Mouse (Mus musculus) heart, embryonic 13.5 days (tissue): ENCODE measurements around the gene Gm28048. TPM values are rescaled to one million over a fixed set of nuclear protein-coding genes. Genes with fewer than 3 reads are reported as not detected.

Experiments
- ATAC-seq: fragments of 200-750 bp; cut with Nextera tagmentation; 2 replicates; pipeline ENCODE4 v1.8.0; 2017; ENCODE audit warnings: moderate TSS enrichment; ENCODE audit not compliant: insufficient number of reproducible peaks, low FRiP score, low TSS enrichment; ENCODE audit errors: extremely low read depth
- H3K27ac ChIP-seq: fragments of 300-500 bp; sonication (generic); replicated peaks from 2 replicates; pipeline ENCODE4 v1.5.1; 2015; ENCODE audit warnings: moderate library complexity, mild to moderate bottlenecking, inconsistent platforms
- H3K27me3 ChIP-seq: fragments of 300-500 bp; sonication (generic); replicated peaks from 2 replicates; pipeline ENCODE4 v1.6.1; 2015; ENCODE audit warnings: mild to moderate bottlenecking, inconsistent platforms
- H3K36me3 ChIP-seq: fragments of 300-500 bp; sonication (generic); 2 replicates; pipeline ENCODE4 v1.6.1; 2015; ENCODE audit warnings: mild to moderate bottlenecking, inconsistent platforms
- H3K4me1 ChIP-seq: fragments of 300-500 bp; sonication (generic); 2 replicates; pipeline ENCODE4 v1.6.1; 2015; ENCODE audit warnings: inconsistent platforms
- H3K4me2 ChIP-seq: fragments of 300-500 bp; sonication (generic); 2 replicates; pipeline ENCODE4 v1.6.1; 2015; ENCODE audit warnings: inconsistent platforms, mild to moderate bottlenecking, moderate library complexity
- H3K4me3 ChIP-seq: fragments of 300-500 bp; sonication (generic); 2 replicates; pipeline ENCODE4 v1.5.1; 2015; ENCODE audit warnings: moderate library complexity, mild to moderate bottlenecking, inconsistent platforms
- H3K9ac ChIP-seq: fragments of 300-500 bp; sonication (generic); 2 replicates; pipeline ENCODE4 v1.6.1; 2015; ENCODE audit warnings: inconsistent platforms, mild to moderate bottlenecking, moderate library complexity
- H3K9me3 ChIP-seq: fragments of 300-500 bp; sonication (generic); 2 replicates; pipeline ENCODE4 v1.6.1; 2016; ENCODE audit warnings: inconsistent platforms
- WGBS: fragments of 180-500 bp; shearing (Covaris S2); methylation state at CpG from one replicate; pipeline ENCODE4 v1.1.7; 2015; ENCODE audit warnings: mixed read lengths; 5-methylcytosine and 5-hydroxymethylcytosine counted together
- polyA plus RNA-seq: library from polyadenylated mRNA; unstranded; fragments of >200 nt; fragmentation: Nextera tagmentation; extraction: Ambion mirVana; gene quantifications from 2 replicates; pipeline ENCODE4 v1.2.1, GENCODE M21; 2015

Gene Gm28048
- polyA plus RNA-seq, 1 experiment from 2014 or later, result 7.8 TPM

- no peak for ATAC-seq
- Histone ChIP-seq H3K9ac (no peak overlapping the region), H3K27ac (no peak overlapping the region), H3K4me1 (peaks cover 81% of the 10 kb centered on the region), H3K27me3 (no peaks in the 10 kb centered on the region), H3K36me3 (no peaks in the 10 kb centered on the region), H3K4me2 (no peak overlapping the region), H3K9me3 (no peaks in the 10 kb centered on the region), H3K4me3 (no peak overlapping the region)
- whole genome bisulfite sequencing, result 39% methylated on average over 8 of the region's 8 CpGs
Measured at GRCm38 (mm10) chr11:22846960-22847731, 134.7 kb downstream of the Gm28048 start.

DNA sequence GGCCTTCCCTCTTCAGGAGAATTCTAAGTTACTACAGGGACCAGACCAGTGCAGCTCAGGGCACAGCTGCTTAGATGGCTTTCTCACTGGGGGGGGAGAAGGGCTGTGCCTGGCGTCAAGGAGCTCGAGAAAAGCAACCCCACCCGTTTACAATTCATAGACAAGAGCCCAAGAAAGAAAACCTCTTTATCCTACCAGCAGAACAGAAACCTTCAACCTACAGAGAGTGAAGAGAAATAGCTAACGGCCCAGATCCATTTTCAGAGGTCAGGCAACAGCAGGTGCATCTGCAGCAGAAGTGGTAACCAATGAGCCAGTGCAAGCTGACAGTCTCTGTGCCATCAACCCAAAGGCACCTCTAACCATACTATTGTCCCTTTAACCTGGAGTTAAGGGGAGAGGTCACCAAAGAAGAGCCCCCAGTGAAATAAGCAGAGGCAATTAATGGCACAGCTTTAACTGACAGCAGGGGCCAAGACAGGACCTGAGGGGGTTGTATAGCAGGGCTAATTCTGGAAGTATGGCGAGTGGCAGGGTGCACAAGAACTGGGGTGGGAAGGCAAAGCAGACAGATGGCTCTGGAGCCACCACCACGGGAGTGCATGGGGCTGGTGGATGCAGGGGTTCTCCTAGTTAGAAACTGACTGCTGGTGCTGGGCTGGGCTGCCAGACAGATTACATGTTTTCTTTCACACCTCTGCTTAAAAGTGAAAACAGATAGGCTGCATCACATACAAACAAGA lies 135.6 kb downstream of the Gm28048 start:
- ATAC-seq, result no peak

GRCm38 (mm10) chr11:22844754-22845718 lies 136.9 kb downstream of the Gm28048 start:
- peaks cover 68% of the 10 kb centered on the region for H3K4me1 ChIP-seq
- no peaks in the 10 kb centered on the region for H3K36me3 ChIP-seq
- H3K4me2 ChIP-seq, result no peak overlapping the region
- no peak for ATAC-seq
- H3K27ac ChIP-seq, result no peak overlapping the region
- no peak overlapping the region for H3K4me3 ChIP-seq
- no peaks in the 10 kb centered on the region for H3K9me3 ChIP-seq
- no peaks in the 10 kb centered on the region for H3K27me3 ChIP-seq
- no peak overlapping the region for H3K9ac ChIP-seq
- WGBS, result 56% methylated on average over 4 of the region's 4 CpGs

More for the DNA sequence above, 135.6 kb downstream of the Gm28048 start:
- WGBS, result 64% methylated on average over 6 of the region's 6 CpGs
- Histone ChIP-seq H3K9me3 (no peaks in the 10 kb centered on the region), H3K4me1 (peaks cover 79% of the 10 kb centered on the region), H3K36me3 (no peaks in the 10 kb centered on the region), H3K4me3 (no peak overlapping the region), H3K27me3 (no peaks in the 10 kb centered on the region), H3K9ac (no peak overlapping the region), H3K27ac (no peak overlapping the region), H3K4me2 (no peak overlapping the region)

- H3K27ac ChIP-seq, result no peak overlapping the region
- H3K27me3 ChIP-seq, result no peaks in the 10 kb centered on the region
- no peaks in the 10 kb centered on the region for H3K9me3 ChIP-seq
- H3K4me2 ChIP-seq, result no peak overlapping the region
- peaks cover 8% of the 10 kb centered on the region for H3K36me3 ChIP-seq
- no peak overlapping the region; the same call in 1 of the 2 replicates for H3K9ac ChIP-seq
- H3K4me3 ChIP-seq, result no peak overlapping the region
- WGBS, result 70% methylated on average over 3 of the region's 3 CpGs
- peaks cover 30% of the 10 kb centered on the region for H3K4me1 ChIP-seq
- ATAC-seq, result no peak
Measured at GRCm38 (mm10) chr11:22839456-22839855, 142.4 kb downstream of the Gm28048 start.

DNA sequence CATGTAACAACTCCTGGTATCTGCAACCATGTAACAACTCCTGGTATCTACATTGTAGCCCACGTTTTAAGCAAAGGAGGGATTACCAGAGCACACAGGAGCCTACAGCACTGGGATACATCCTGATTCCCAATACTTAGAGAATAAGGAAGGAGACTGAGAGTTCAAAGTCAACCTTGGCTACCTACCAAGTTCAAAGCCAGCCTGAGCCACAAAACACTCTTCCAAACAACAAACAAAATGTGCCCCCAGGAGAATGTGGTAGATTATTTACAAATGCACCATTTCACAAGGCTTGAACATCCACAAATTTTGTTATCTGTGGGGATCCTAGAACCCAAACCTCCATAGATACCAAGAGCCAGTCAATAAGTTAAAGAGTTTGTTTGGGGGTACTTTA lies 143.5 kb downstream of the Gm28048 start:
- no peak overlapping the region for H3K27ac ChIP-seq
- no peak overlapping the region for H3K4me3 ChIP-seq
- H3K36me3 ChIP-seq, result peaks cover 14% of the 10 kb centered on the region
- no peak for ATAC-seq
- peaks cover 21% of the 10 kb centered on the region; the same call in 1 of the 2 replicates for H3K4me1 ChIP-seq
- 41% methylated on average over 1 of the region's 1 CpGs for WGBS
- no peaks in the 10 kb centered on the region for H3K27me3 ChIP-seq
- H3K9ac ChIP-seq, result no peak overlapping the region
- no peak overlapping the region for H3K4me2 ChIP-seq
- no peaks in the 10 kb centered on the region for H3K9me3 ChIP-seq

DNA sequence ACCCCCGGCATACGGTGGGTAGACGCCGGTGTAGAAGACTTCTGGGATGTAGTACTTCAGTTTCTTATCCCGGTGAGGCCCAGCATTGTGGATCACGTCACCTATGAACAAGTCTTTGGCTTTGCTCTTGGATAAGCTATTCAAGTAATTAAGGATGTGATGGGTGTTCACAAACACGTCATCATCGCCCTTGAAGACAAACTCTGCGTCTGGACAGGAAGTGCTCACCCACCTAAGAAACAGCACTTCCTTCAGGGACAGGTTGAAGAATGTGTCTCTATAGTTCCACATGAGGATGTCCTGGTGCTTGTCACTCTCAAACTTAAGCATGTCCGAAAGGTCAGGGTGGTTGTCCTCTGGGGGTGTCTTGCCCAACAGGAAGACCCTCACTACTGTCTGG lies 145.6 kb downstream of the Gm28048 start:
- peaks cover 15% of the 10 kb centered on the region; the same call in 1 of the 2 replicates for H3K4me1 ChIP-seq
- no peaks in the 10 kb centered on the region for H3K9me3 ChIP-seq
- H3K4me2 ChIP-seq, result no peak overlapping the region
- no peaks in the 10 kb centered on the region for H3K27me3 ChIP-seq
- 88% methylated on average over 10 of the region's 10 CpGs for WGBS
- ATAC-seq, result no peak
- no peak overlapping the region for H3K27ac ChIP-seq
- no peak overlapping the region for H3K4me3 ChIP-seq
- H3K9ac ChIP-seq, result no peak overlapping the region
- H3K36me3 ChIP-seq, result peaks cover 14% of the 10 kb centered on the region

DNA sequence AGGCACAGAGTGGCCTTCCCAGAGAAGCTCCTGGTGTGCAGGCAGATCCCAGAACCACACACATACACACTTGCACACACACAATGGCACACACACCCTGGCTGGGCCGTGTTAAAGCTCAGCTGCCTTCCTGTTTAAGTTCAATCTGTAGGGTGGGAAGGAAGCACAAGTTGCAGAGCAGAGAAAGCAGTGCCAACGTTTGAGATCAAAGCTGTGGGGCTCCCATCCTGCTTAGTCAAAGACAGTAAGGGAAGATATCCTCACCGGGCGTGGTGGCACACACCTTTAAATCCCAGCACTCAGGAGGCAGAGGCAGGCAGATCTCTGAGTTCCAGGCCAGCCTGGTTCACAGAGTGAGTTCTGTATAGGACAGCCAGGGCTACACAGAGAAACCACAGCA lies 149.3 kb downstream of the Gm28048 start:
- 73% methylated on average over 4 of the region's 4 CpGs for WGBS
- H3K4me3 ChIP-seq, result no peak overlapping the region
- H3K4me2 ChIP-seq, result no peak overlapping the region
- H3K9ac ChIP-seq, result no peak overlapping the region
- H3K4me1 ChIP-seq, result peaks cover 21% of the 10 kb centered on the region
- H3K27me3 ChIP-seq, result no peaks in the 10 kb centered on the region
- peaks cover 14% of the 10 kb centered on the region for H3K36me3 ChIP-seq
- no peak for ATAC-seq
- no peak overlapping the region for H3K27ac ChIP-seq
- no peaks in the 10 kb centered on the region for H3K9me3 ChIP-seq

DNA sequence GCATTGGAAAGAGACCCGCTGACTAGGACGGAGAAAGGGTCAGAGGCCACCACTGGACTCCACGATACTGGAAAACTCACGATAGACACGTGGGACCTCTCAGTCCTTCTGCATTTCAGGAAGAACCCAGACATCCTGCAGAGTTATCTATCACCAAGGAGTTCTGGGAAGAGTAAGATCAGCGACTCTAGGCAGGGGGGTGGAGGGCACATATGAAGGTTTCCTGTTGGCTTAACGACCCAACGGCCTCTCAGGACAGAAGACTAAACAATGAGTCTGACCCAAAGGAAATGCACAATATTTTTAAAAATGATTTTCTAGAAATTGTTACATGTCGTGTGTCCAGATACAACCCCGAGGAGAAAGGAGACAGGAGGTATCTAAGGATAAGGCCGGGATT lies 150.0 kb downstream of the Gm28048 start:
- H3K27ac ChIP-seq, result no peak overlapping the region
- ATAC-seq, result no peak
- H3K9ac ChIP-seq, result no peak overlapping the region
- H3K9me3 ChIP-seq, result no peaks in the 10 kb centered on the region
- no peak overlapping the region for H3K4me2 ChIP-seq
- H3K4me3 ChIP-seq, result no peak overlapping the region
- peaks cover 21% of the 10 kb centered on the region for H3K4me1 ChIP-seq
- H3K27me3 ChIP-seq, result no peaks in the 10 kb centered on the region
- H3K36me3 ChIP-seq, result peaks cover 14% of the 10 kb centered on the region
- WGBS, result 75% methylated on average over 11 of the region's 11 CpGs

- Histone ChIP-seq H3K27ac (0 out of 2 replicates have a peak overlapping the region, but pooled peaks have one; percentile 15), H3K4me1 (peaks cover 21% of the 10 kb centered on the region)
Measured at GRCm38 (mm10) chr11:22830684-22831083, 151.2 kb downstream of the Gm28048 start.

DNA sequence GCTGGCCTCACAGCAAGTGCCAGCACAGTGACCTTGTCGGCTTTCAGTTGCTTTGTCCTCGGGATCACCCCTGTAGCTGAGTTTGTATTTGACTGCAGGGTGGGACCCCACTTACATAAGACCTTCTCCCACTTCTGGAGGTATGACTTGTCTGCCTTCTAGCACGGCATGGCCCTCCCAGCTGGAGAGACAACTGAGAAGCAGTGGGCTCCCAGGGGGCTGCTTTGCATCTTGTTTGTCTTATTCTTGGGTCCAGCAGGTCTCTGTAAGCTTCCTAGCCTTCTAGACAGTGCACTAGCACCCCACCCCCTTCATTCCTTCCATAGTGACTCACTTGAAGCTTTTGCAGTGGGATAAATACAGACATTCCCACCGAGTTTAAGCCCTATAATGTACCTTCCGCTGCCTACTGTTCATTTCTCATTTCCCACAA lies 151.7 kb downstream of the Gm28048 start:
- H3K27ac ChIP-seq, result no peak overlapping the region

More at GRCm38 (mm10) chr11:22830684-22831083, 151.2 kb downstream of the Gm28048 start:
- Histone ChIP-seq H3K4me2 (no peak overlapping the region), H3K9ac (0 out of 2 replicates have a peak overlapping the region, but pooled peaks have one; percentile 24), H3K9me3 (no peaks in the 10 kb centered on the region), H3K4me3 (no peak overlapping the region), H3K27me3 (no peaks in the 10 kb centered on the region), H3K36me3 (0 out of 2 replicates have a peak, but pooled peaks cover 6% of the 10 kb centered on the region)
- no peak for ATAC-seq
- 57% methylated on average over 6 of the region's 6 CpGs for WGBS

More for the DNA sequence above, 151.7 kb downstream of the Gm28048 start:
- H3K4me1 ChIP-seq, result peaks cover 16% of the 10 kb centered on the region
- H3K9ac ChIP-seq, result no peak overlapping the region
- H3K4me2 ChIP-seq, result no peak overlapping the region
- ATAC-seq, result no peak
- H3K9me3 ChIP-seq, result no peaks in the 10 kb centered on the region
- no peaks in the 10 kb centered on the region for H3K27me3 ChIP-seq
- 45% methylated on average over 5 of the region's 5 CpGs for WGBS
- no peak overlapping the region for H3K4me3 ChIP-seq
- 0 out of 2 replicates have a peak, but pooled peaks cover 6% of the 10 kb centered on the region for H3K36me3 ChIP-seq
